Mouse (Mus musculus): ENCODE measurements at regions not wholly inside any gene's neighbourhood (a gene's known extent, or its start where the extent isn't known, plus 50 kb on each side); places are given as distances from the start of the nearest gene placed in this dataset.

DNA sequence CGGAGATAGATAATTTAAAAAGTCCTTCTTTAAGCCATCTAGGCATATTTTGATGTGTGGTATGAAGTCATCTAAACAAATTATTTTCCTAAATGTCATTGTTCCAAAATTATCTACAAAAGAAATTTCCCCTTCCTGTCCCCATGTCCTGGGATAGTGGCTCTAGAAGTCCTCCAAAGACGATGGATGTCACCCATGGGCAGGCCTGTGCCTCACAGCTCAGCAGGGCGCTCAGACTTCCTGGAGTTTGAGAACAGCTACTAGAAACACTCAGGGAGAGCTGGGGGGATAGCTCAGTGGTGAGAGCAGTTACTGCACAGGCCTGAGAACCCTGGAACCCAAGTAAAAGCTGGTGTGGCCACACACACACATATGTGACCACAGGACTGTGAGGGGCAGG is 193.5 kb upstream of the Cops8 start:
- TF ChIP-seq CTCF (IDR thresholded peaks at IDR 0.05) = no peak; the same call in 1 of the 2 replicates
- no peak for TF ChIP-seq EP300 (IDR thresholded peaks at IDR 0.05)
